Mouse (Mus musculus): Measurements from ENCODE around the gene Hmga2. TPM values are rescaled to one million over a fixed set of nuclear protein-coding genes. Genes with fewer than 3 reads are reported as not detected.

The Hmga2 gene
- polyA plus RNA-seq, 1 experiment: 3.2 TPM

- no peaks in the 10 kb centered on the region for H3K4me1 ChIP-seq (ENCODE audit: control insufficient read depth, insufficient read depth, low read length)
- H3K4me3 ChIP-seq (replicated peaks; ENCODE audit: control insufficient read depth, low read depth, low read length): no peak overlapping the region
- WGBS: 83% methylated on average over 9 of the region's 9 CpGs
- no peak overlapping the region for H3K27ac ChIP-seq (ENCODE audit: control insufficient read depth, insufficient read depth, low read depth, low read length, poor library complexity)
- TF ChIP-seq POLR2A (IDR thresholded peaks at IDR 0.05; ENCODE audit: borderline replicate concordance, control insufficient read depth, low read depth, low read length) (no peak), CTCF (IDR thresholded peaks at IDR 0.05; ENCODE audit: control insufficient read depth, insufficient read depth, low read length) (no peak)
Measured at GRCm38 (mm10) chr10:120500794-120501193, 24.5 kb upstream of the Hmga2 start.

GRCm38 (mm10) chr10:120498086-120498485 is 21.8 kb upstream of the Hmga2 start:
- Histone ChIP-seq H3K27ac (ENCODE audit: control insufficient read depth, insufficient read depth, low read depth, low read length, poor library complexity) (no peak overlapping the region), H3K4me1 (ENCODE audit: control insufficient read depth, insufficient read depth, low read length) (no peaks in the 10 kb centered on the region), H3K4me3 (replicated peaks; ENCODE audit: control insufficient read depth, low read depth, low read length) (no peak overlapping the region)
- TF ChIP-seq POLR2A (IDR thresholded peaks at IDR 0.05; ENCODE audit: borderline replicate concordance, control insufficient read depth, low read depth, low read length): no peak

GRCm38 (mm10) chr10:120494653-120495052 is 18.4 kb upstream of the Hmga2 start:
- WGBS: 81% methylated on average over 1 of the region's 1 CpGs
- no peak overlapping the region for H3K27ac ChIP-seq (ENCODE audit: control insufficient read depth, insufficient read depth, low read depth, low read length, poor library complexity)
- no peaks in the 10 kb centered on the region for H3K4me1 ChIP-seq (ENCODE audit: control insufficient read depth, insufficient read depth, low read length)
- TF ChIP-seq POLR2A (IDR thresholded peaks at IDR 0.05; ENCODE audit: borderline replicate concordance, control insufficient read depth, low read depth, low read length) (no peak), CTCF (IDR thresholded peaks at IDR 0.05; ENCODE audit: control insufficient read depth, insufficient read depth, low read length) (no peak)
- no peak overlapping the region for H3K4me3 ChIP-seq (replicated peaks; ENCODE audit: control insufficient read depth, low read depth, low read length)

GRCm38 (mm10) chr10:120491477-120491876 is 15.2 kb upstream of the Hmga2 start:
- no peaks in the 10 kb centered on the region for H3K4me1 ChIP-seq (ENCODE audit: control insufficient read depth, insufficient read depth, low read length)
- H3K4me3 ChIP-seq (replicated peaks; ENCODE audit: control insufficient read depth, low read depth, low read length): no peak overlapping the region
- TF ChIP-seq CTCF (IDR thresholded peaks at IDR 0.05; ENCODE audit: control insufficient read depth, insufficient read depth, low read length): no peak
- no peak for TF ChIP-seq POLR2A (IDR thresholded peaks at IDR 0.05; ENCODE audit: borderline replicate concordance, control insufficient read depth, low read depth, low read length)
- 37% methylated on average over 5 of the region's 5 CpGs for WGBS
- H3K27ac ChIP-seq (ENCODE audit: control insufficient read depth, insufficient read depth, low read depth, low read length, poor library complexity): no peak overlapping the region

- 80% methylated on average over 3 of the region's 3 CpGs for WGBS
- Histone ChIP-seq H3K4me3 (replicated peaks; ENCODE audit: control insufficient read depth, low read depth, low read length) (no peak overlapping the region), H3K27ac (ENCODE audit: control insufficient read depth, insufficient read depth, low read depth, low read length, poor library complexity) (no peak overlapping the region), H3K4me1 (ENCODE audit: control insufficient read depth, insufficient read depth, low read length) (no peaks in the 10 kb centered on the region)
- TF ChIP-seq CTCF (IDR thresholded peaks at IDR 0.05; ENCODE audit: control insufficient read depth, insufficient read depth, low read length): no peak
- TF ChIP-seq POLR2A (IDR thresholded peaks at IDR 0.05; ENCODE audit: borderline replicate concordance, control insufficient read depth, low read depth, low read length): no peak
Measured at GRCm38 (mm10) chr10:120489611-120490010, 13.3 kb upstream of the Hmga2 start.

GRCm38 (mm10) chr10:120488526-120488925 is 12.3 kb upstream of the Hmga2 start:
- 67% methylated on average over 4 of the region's 4 CpGs for WGBS
- Histone ChIP-seq H3K4me3 (replicated peaks; ENCODE audit: control insufficient read depth, low read depth, low read length) (no peak overlapping the region), H3K27ac (ENCODE audit: control insufficient read depth, insufficient read depth, low read depth, low read length, poor library complexity) (no peak overlapping the region), H3K4me1 (ENCODE audit: control insufficient read depth, insufficient read depth, low read length) (no peaks in the 10 kb centered on the region)
- no peak for TF ChIP-seq POLR2A (IDR thresholded peaks at IDR 0.05; ENCODE audit: borderline replicate concordance, control insufficient read depth, low read depth, low read length)
- no peak for TF ChIP-seq CTCF (IDR thresholded peaks at IDR 0.05; ENCODE audit: control insufficient read depth, insufficient read depth, low read length)

GRCm38 (mm10) chr10:120487881-120488280 is 11.6 kb upstream of the Hmga2 start:
- TF ChIP-seq CTCF (IDR thresholded peaks at IDR 0.05; ENCODE audit: control insufficient read depth, insufficient read depth, low read length) (no peak), POLR2A (IDR thresholded peaks at IDR 0.05; ENCODE audit: borderline replicate concordance, control insufficient read depth, low read depth, low read length) (no peak)
- no peaks in the 10 kb centered on the region for H3K4me1 ChIP-seq (ENCODE audit: control insufficient read depth, insufficient read depth, low read length)
- WGBS: 81% methylated on average over 1 of the region's 1 CpGs

GRCm38 (mm10) chr10:120485461-120485860 is 9.2 kb upstream of the Hmga2 start:
- no peak for TF ChIP-seq POLR2A (IDR thresholded peaks at IDR 0.05; ENCODE audit: borderline replicate concordance, control insufficient read depth, low read depth, low read length)
- TF ChIP-seq CTCF (IDR thresholded peaks at IDR 0.05; ENCODE audit: control insufficient read depth, insufficient read depth, low read length): no peak
- WGBS: 80% methylated on average over 1 of the region's 1 CpGs
- no peaks in the 10 kb centered on the region for H3K4me1 ChIP-seq (ENCODE audit: control insufficient read depth, insufficient read depth, low read length)

More at GRCm38 (mm10) chr10:120487881-120488280, 11.6 kb upstream of the Hmga2 start:
- Histone ChIP-seq H3K4me3 (replicated peaks; ENCODE audit: control insufficient read depth, low read depth, low read length) (no peak overlapping the region), H3K27ac (ENCODE audit: control insufficient read depth, insufficient read depth, low read depth, low read length, poor library complexity) (no peak overlapping the region)

GRCm38 (mm10) chr10:120484144-120484543 is 7.9 kb upstream of the Hmga2 start:
- Histone ChIP-seq H3K27ac (ENCODE audit: control insufficient read depth, insufficient read depth, low read depth, low read length, poor library complexity) (no peak overlapping the region), H3K4me1 (ENCODE audit: control insufficient read depth, insufficient read depth, low read length) (no peaks in the 10 kb centered on the region), H3K4me3 (replicated peaks; ENCODE audit: control insufficient read depth, low read depth, low read length) (no peak overlapping the region)
- 74% methylated on average over 4 of the region's 4 CpGs for WGBS
- no peak for TF ChIP-seq CTCF (IDR thresholded peaks at IDR 0.05; ENCODE audit: control insufficient read depth, insufficient read depth, low read length)
- no peak for TF ChIP-seq POLR2A (IDR thresholded peaks at IDR 0.05; ENCODE audit: borderline replicate concordance, control insufficient read depth, low read depth, low read length)

More at GRCm38 (mm10) chr10:120485461-120485860, 9.2 kb upstream of the Hmga2 start:
- Histone ChIP-seq H3K4me3 (replicated peaks; ENCODE audit: control insufficient read depth, low read depth, low read length) (no peak overlapping the region), H3K27ac (ENCODE audit: control insufficient read depth, insufficient read depth, low read depth, low read length, poor library complexity) (no peak overlapping the region)

Data from bone marrow, adult 2 months (tissue).